Mouse (Mus musculus) WW6 (cell line): Measurements from ENCODE around the gene Iqcn.

ENCODE experiments used
- DNase-seq: peaks from one replicate; pipeline ENCODE4 v3.0.0-alpha.2; 2013; ENCODE audit warnings: low read depth, low spot score

Iqcn gene

DNA sequence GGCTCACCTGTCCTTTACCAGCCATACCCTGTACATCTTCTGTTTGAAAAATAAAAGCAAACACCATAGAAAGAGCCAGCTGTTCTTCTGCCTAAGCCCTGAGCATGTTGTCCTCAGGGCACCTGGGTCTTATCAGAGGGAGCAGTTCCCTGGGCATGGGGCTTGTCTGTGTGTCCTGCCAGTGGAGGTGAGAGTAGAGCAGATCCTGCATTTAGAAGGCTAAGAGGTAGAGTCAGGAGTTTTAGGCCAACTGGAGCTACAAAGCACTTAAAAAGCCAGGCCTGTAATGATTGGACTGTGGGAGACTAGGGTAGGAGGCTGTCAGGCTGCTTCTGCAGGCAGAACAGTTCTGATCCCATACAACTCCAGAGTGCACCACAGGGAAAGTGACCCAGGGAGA, 24.6 kb upstream of the Iqcn start:
- DNase-seq, result no peak

DNA sequence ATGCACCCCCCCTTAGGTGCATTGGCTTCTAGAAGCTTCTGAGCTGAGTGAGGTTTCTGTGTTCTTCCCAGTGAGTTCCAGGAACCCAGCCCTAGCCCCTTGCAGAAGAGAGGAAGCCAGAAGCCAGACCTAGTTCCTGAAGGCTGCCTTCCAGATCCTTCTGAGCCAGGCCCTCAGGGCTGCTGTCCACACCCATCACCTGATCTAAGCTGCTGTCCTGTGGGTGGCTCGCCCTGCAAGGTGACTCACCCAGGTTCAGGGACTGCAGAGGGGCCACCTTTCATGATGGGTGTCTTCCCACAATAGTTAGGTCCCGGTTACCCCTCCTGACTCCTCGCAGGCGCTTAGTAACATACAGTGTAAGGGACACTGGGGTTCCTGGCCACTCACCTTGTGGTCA, 23.9 kb upstream of the Iqcn start:
- no peak for DNase-seq

GRCm38 (mm10) chr8:70680039-70680438, 23.2 kb upstream of the Iqcn start:
- DNase-seq, result no peak

DNA sequence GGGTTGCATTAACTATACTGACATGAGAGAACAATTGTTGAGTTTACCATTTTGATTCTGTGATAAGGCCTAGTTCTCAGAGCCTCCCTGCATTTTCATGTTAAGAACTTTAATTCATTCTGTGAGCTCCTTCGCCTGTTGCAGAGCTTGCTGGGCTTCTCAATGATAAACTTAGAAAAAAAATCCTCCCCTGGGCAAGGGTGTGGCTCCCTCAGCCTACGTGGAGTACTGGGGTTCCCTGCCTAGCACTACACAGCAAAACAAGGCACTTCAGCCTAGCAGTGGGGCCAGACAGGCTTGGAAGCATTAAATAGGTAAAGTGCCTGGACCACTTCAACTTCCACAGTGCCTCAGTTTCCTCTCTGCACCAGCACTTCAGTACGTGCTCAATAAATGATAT, 21.8 kb upstream of the Iqcn start:
- DNase-seq, result no peak

DNA sequence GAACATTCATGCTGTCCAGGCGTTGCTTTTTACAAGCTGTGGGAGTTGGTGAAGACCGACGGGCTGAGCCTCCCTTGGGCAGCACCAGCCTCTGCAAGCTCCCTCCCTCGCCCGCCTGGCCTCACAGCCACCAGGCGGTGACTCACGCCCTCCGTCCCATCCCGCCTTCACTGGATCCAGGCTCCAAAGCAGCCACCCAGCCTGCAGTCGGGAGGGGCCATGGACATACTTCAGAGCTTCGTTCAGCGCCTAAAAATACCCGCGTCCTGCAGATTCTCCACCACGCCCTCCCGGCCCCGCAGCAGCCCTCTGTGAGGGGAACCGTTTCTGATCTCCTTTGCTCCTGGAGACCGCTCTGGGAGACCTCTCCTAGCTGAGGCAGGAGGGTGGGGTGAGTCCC, 21.1 kb upstream of the Iqcn start:
- DNase-seq, result no peak

GRCm38 (mm10) chr8:70682692-70683091, 20.6 kb upstream of the Iqcn start:
- DNase-seq, result no peak

GRCm38 (mm10) chr8:70684291-70684690, 19.0 kb upstream of the Iqcn start:
- DNase-seq, result no peak

DNA sequence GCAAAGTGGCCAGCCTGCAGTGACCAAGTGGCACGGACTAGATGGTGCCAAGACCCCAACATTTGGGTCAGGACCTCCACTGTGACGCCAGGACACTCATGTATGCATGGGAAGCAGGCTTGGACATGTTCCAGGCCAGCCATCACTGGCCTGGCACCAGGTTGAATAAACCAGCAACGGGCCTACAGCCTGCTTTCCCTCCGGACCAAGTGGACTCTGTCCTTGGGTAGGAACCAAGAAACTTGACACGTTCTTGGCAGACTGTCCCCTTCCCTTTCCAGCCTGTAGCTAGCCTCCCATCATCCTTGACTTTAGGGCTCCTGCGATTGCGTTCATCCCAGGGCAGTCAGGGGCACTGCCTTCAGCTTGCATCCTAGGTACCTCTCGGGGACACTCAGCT, 15.7 kb upstream of the Iqcn start:
- DNase-seq, result no peak

DNA sequence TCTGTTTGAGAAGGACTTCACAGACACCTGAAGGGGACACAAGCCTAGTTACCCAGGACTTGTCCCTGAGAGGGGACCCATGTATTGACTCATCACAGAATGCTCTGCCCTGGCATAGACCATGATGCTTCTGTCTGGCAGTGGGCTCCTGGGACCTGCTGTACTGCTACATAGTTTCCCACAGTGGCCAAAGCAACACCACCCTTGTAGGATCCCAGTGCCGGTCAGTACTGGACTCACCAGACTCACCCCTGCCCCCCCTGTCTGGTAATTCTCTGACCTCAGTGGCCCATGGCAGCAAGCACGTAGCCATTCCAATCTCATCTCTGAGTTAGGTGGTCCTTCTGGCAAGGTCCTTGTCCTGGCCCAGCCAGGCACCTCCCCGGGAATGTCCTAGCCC, 15.1 kb upstream of the Iqcn start:
- no peak for DNase-seq

DNA sequence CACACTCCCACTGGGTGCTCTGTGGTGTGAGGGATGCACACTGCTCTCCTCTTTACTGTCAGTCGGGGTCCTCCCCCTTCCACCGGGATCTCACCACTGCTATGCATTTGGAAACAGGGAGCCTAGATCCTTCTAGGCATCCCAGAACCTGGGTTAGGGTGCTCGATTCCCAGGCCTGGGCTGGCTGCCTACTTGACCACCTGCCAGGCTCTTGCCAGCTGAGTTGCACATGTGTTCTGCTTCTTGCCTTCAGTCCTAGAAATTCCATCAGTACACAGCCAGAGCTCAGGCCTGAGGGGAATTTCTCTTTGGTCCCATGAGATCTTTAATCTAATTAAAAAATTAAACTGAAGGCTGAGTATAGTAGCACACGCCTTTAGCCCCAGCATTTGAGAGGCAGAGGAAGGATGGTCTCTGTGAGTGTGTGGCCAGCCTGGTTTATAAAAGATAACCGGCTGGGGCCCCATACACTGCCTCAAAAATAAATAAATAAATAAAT, 13.3 kb upstream of the Iqcn start:
- DNase-seq, result no peak

GRCm38 (mm10) chr8:70691230-70691629, 12.0 kb upstream of the Iqcn start:
- no peak for DNase-seq

DNA sequence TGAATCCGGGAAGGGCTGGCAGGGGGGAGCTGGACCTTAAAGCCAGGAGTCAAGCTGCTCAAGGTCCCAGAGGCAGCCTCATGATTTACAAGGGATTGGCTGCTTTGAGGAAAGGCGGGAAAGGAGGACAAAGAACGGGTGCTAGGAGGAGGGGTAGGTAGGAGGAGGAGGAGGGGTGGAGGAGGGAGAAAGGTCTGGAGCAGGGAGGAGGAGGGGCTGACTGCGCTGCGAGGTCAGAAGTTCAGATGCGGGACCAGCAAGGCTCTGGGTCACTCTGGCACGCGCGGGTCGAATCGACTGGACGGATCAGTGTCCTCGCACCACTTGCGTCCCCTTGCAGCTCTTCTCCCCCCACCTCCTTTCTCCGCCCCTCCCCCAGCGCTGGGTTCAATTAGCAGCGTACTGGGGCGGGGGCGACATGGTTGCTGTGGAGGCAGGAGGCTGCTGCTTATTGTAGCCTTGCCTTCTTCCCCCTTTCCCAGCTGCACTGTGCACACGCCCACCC, 11.5 kb upstream of the Iqcn start:
- peak; percentile 70 for DNase-seq

DNA sequence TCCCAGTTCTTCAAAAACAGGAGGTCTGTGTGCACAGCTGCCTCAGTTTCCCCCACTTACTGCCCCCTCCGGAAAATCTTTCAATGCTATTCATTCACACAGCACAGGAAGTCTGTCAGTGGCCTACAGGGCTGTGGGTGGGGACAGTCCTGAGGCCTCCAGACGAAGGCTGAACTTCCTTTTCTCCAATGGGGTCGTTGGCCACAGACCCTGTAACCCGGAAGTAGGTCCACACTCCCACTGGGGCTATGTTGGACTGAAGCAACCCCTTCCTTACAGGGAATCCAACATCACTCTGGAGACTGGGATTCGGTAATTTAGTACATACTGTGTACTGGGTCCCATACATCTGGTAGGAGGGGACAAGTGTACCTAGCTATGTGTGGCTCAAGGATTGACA, 9.6 kb upstream of the Iqcn start:
- DNase-seq, result no peak

- no peak for DNase-seq
Measured at GRCm38 (mm10) chr8:70695318-70696018, 7.8 kb upstream of the Iqcn start.

DNA sequence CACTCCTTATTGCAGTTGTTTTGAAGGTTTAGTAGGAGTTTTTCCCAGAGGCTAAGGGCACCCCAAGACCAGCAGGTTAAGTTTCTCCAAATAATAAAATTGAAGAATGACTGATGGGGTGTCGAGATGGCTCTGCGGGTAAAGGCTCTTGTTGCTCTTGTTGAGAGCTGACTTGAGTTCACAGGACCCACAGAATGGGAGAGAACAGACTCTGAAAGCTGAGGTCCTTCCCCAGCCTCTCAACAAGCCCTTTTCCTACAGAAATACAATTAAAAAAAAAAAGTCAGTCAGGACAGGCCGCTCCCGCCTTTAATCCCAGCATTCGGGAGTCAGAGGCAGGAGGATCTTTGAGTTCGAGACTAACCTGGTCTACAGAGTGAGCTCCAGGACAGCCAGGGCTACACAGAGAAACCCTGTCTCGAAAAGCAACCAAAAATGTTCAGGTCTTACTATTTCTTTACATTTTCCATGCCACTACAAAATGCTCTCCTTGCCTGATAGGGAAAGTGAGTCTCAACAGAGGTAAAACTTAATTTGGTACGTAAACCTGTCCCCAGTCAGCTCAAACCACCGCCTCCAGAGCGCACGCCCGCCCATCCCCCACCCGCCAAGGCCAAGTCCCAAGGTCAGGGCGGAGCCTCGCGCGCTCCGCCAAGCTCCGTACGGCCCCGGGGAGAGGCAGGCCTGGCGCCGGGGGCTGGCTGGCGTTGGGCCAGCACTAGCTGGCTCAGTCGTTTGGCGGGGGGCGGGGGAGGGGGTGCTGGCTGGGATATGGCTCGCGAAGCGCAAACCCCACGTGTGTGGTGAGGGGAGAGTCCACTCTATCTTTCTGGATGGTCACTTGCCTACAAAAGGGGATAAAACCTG, 7.0 kb upstream of the Iqcn start:
- no peak for DNase-seq

DNA sequence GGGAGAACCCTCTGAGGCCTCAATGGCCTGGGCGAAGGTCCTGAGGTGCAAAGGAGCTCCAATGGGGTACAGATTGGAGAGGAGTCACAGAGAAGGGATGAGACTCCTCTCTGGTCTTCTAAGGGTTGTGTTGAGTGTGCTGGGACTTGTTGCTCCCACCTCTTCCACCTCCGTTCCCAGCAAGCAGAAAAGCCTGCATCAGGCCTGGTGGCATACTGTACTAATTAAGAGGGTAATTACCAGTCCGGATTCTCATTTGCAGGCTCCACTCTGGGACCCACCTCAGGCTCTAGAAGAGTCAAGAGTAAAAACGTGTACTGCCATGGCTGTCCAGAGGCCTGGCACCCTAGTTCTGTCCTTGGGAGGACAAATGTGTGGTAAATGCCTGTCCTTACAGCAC, 6.3 kb upstream of the Iqcn start:
- no peak for DNase-seq

DNA sequence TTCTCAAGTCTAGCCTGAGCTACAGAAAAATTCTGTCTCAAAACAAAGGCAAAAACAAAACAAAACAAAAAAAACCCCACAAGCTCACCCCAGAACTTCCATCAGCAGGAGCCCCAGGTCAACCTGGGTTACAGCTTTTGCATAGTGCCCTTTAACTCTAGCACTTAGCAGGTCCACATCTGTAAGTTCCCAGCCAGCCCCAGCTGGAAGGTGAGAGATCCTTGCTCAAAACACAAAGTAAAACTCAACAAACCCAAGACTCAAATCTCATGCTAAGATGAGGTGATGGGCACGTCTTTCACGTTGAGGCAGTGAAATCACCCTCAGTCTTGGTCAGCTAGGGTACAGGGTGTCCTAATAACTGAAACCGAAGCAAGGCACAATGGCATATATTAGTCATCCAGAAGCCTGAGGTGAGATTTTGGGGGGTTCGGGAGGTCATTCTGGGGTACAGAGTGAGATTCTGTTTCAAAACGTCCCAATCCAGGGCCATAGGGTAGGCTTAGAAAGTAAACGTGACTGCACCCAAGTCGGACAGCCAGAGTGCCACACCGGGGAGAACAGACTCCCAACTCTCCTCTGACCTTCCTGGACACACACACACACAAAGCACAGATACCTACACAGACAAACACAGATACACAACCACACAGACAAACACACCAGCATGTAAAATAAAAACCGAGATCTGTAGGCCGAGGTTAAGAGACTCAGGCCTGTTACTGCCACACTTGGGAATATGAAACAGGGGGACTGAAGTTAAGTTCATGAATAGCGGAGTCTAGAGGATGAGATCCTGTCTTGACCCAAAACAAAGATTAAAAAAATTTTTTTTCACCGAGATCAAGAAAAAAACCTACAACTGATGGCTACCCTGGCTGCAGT, 5.6 kb upstream of the Iqcn start:
- no peak for DNase-seq

DNA sequence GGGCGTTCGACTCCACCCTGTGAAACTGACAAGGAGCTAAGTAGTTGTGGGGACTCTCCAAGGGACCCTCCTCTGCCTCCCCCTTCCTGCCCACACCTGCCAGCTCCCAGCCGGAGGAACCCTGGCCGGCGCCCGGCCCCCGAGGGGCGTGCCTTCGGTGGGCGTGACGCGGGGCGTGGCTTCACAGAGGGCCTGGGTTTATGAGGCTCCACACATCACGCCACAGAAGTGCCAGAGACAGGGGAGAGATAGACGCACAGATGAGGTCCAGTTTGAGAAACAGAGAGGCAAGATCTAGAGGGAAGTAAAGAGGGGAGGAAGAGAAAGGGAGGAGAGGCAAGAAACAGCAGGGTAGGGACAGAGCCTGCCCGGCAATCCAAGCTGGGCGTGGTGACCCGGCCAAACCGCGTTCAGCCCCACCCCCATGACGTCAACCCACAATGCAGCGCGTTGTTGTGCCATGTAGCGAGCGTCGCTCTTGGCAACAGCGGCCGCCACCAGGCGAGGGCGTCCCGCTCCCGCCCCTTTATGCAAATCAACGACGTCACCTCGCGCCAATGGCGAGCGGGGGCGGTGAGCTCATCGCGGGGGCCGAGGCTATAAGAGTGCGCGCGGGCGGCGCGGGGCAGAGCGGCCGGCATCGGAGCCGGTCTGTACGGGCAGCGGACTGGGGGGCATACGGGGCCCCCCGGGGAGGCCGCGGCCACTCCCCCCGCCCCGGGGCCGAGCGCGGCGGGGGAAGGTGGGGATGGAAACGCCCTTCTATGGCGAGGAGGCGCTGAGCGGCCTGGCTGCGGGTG, 4.7 kb upstream of the Iqcn start, which contains the start of gene Jund:
Jund (plus strand) TSS at position 640 of the 800 bp plus-strand sequence.
- DNase-seq, result peak; percentile 99

DNA sequence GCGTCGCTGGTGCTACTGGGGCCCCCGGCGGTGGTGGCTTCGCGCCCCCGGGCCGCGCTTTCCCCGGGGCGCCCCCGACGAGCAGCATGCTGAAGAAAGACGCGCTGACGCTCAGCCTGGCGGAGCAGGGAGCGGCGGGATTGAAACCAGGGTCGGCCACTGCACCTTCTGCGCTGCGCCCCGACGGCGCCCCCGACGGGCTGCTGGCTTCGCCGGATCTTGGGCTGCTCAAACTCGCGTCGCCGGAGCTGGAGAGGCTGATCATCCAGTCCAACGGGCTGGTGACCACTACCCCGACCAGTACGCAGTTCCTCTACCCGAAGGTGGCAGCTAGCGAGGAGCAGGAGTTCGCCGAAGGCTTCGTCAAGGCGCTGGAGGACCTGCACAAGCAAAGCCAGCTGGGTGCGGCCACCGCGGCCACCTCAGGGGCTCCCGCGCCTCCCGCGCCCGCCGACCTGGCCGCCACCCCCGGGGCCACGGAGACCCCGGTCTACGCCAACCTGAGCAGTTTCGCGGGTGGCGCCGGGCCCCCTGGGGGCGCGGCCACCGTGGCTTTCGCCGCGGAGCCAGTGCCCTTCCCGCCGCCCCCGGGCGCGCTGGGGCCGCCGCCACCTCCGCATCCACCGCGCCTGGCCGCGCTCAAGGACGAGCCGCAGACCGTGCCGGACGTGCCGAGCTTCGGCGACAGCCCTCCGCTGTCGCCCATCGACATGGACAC, 4.0 kb upstream of the Iqcn start:
- DNase-seq, result no peak
